Mouse (Mus musculus) ES-Bruce4 (cell line): Measurements from ENCODE around the gene H2-Ab1.

Experiments used
- CTCF ChIP-seq: IDR thresholded peaks from one replicate; pipeline ENCODE4 v1.8.1; 2011; ENCODE audit warnings: low read depth, low read length
- POLR2A ChIP-seq: IDR thresholded peaks from one replicate; pipeline ENCODE4 v1.8.1; 2011; ENCODE audit warnings: low read length; ENCODE audit not compliant: insufficient read depth

DNA sequence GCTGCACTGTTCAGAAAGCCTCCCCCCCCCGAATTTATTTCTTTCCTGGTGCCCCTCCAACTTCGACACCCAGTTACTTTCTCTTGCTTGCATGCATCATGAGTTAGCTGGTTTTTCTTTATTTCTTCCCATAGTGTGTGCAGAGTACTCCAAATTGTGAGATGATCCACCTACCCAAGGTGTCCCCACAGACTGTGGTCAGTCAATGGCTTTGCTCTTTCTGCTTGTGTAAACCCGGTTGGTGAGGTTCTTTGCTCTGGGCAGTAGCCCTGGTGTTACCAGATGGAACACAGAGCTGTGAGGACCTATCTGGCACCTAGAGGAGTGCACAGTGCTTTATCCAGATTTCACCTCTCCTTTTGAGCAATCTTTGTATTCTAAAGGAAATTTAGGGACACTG lies 30.6 kb downstream of the H2-Ab1 start:
- TF ChIP-seq POLR2A (no peak), CTCF (no peak)
